Mouse (Mus musculus) cortical plate, adult 2 months (tissue): ENCODE measurements around the gene Mras.

Experiments used
- CTCF ChIP-seq: fragments of 200-500 bp; IDR thresholded peaks from 2 replicates; pipeline ENCODE4 v1.5.1; 2011; ENCODE audit warnings: mild to moderate bottlenecking, control low read depth, low read length; ENCODE audit not compliant: insufficient read depth; ENCODE audit errors: extremely low read depth
- POLR2A ChIP-seq: fragments of 200-500 bp; IDR thresholded peaks from 2 replicates; pipeline ENCODE4 v1.6.1; 2011; ENCODE audit warnings: mild to moderate bottlenecking, low read length, control low read depth; ENCODE audit not compliant: insufficient read depth; ENCODE audit errors: extremely low read depth

DNA sequence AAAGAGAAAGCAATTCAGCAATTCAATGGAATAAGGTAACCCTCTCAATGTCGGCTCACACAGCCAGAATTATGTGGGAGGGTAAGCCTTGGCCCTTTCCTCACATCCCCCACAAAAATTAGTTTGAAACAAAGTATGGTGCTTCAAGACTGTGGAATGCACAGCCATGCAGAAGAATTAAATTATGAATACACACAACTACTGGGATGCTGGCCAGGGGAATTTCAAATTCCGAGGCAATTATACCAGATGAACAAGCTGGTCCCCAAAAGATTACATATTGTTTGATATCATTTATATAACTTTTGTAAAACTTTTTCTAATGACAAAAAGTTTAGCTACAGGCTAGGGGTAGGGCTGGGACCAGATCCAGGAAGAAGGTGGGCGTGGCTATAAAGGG lies 10.1 kb upstream of the Mras start:
- no peak for TF ChIP-seq CTCF
- TF ChIP-seq POLR2A = no peak
